Mouse (Mus musculus): Measurements from ENCODE around the gene Rnd1.

GRCm38 (mm10) chr15:98632921-98633320 is 44.3 kb downstream of the Rnd1 start:
- TF ChIP-seq POLR2A (IDR thresholded peaks at IDR 0.05; ENCODE audit: insufficient read depth, low read depth, low read length) (no peak), CTCF (IDR thresholded peaks at IDR 0.05) (no peak), EP300 (IDR thresholded peaks at IDR 0.05; ENCODE audit: insufficient read depth, low read depth, low read length) (no peak)

Data from heart, adult 2 months (tissue).